Mouse (Mus musculus) embryo, embryonic 11 days (tissue): ENCODE measurements around the gene Pced1a.

Source experiments
- DNase-seq: peaks from one replicate; pipeline ENCODE4 v3.0.0-alpha.2; 2015

Pced1a gene

GRCm38 (mm10) chr2:130433152-130433551 is 8.7 kb upstream of the Pced1a start:
- DNase-seq, result peak; percentile 80

GRCm38 (mm10) chr2:130432157-130432556 is 7.7 kb upstream of the Pced1a start:
- DNase-seq, result no peak

GRCm38 (mm10) chr2:130430484-130430883 is 6.0 kb upstream of the Pced1a start:
- no peak for DNase-seq

- no peak for DNase-seq
Observed at GRCm38 (mm10) chr2:130429851-130430250, 5.3 kb upstream of the Pced1a start.

- DNase-seq, result no peak
Observed at GRCm38 (mm10) chr2:130425112-130425511, 611 bp upstream of the Pced1a start.

GRCm38 (mm10) chr2:130423397-130424125 is 940 bp downstream of the Pced1a start:
- peak; percentile 91 for DNase-seq

GRCm38 (mm10) chr2:130421781-130422620 is 2.5 kb downstream of the Pced1a start:
- DNase-seq, result no peak

- no peak for DNase-seq
Observed at GRCm38 (mm10) chr2:130414094-130414856, 10.2 kb downstream of the Pced1a start.

- no peak for DNase-seq
Observed at GRCm38 (mm10) chr2:130412775-130413174, 11.7 kb downstream of the Pced1a start.

- DNase-seq, result peak; percentile 93
Observed at GRCm38 (mm10) chr2:130411558-130412495, 12.7 kb downstream of the Pced1a start.

GRCm38 (mm10) chr2:130408194-130408593 is 16.3 kb downstream of the Pced1a start:
- peak; percentile 75 for DNase-seq

- no peak for DNase-seq
Observed at GRCm38 (mm10) chr2:130406178-130406577, 18.3 kb downstream of the Pced1a start, which contains the start of gene Tmem239. Tmem239 (plus strand) TSS chr2:130406478.

- no peak for DNase-seq
Observed at GRCm38 (mm10) chr2:130404939-130405338, 19.6 kb downstream of the Pced1a start, which contains the start of the genes Gm28372 and 1700020A23Rik. Gm28372 (plus strand) TSS chr2:130405239. 1700020A23Rik (plus strand) TSS chr2:130405259.

- DNase-seq, result no peak
Observed at GRCm38 (mm10) chr2:130401891-130402290, 22.6 kb downstream of the Pced1a start.

GRCm38 (mm10) chr2:130400046-130400445 is 24.5 kb downstream of the Pced1a start:
- no peak for DNase-seq

- peak; percentile 34 for DNase-seq
Observed at GRCm38 (mm10) chr2:130398091-130398490, 26.4 kb downstream of the Pced1a start.

GRCm38 (mm10) chr2:130397186-130397985 is 27.1 kb downstream of the Pced1a start, which contains the start of gene Cpxm1:
Cpxm1 (minus strand) TSS chr2:130397574.
- peak; percentile 89 for DNase-seq

GRCm38 (mm10) chr2:130395696-130396095 is 28.8 kb downstream of the Pced1a start:
- no peak for DNase-seq

- DNase-seq, result no peak
Observed at GRCm38 (mm10) chr2:130392836-130393235, 31.7 kb downstream of the Pced1a start.

GRCm38 (mm10) chr2:130390993-130391625 is 33.4 kb downstream of the Pced1a start:
- DNase-seq, result no peak
